Mouse (Mus musculus) liver, adult 2 months (tissue): Measurements from ENCODE around the gene Kcnk13.

Experiments used
- CTCF ChIP-seq: fragments of 200-500 bp; IDR thresholded peaks from 2 replicates; pipeline ENCODE4 v1.5.1; 2011; ENCODE audit warnings: low read depth, low read length, control low read depth
- POLR2A ChIP-seq: fragments of 200-500 bp; IDR thresholded peaks from 2 replicates; pipeline ENCODE4 v1.6.1; 2011; ENCODE audit warnings: low read length, control low read depth; ENCODE audit not compliant: insufficient read depth; ENCODE audit errors: extremely low read depth

- TF ChIP-seq CTCF (no peak), POLR2A (no peak)
Measured at GRCm38 (mm10) chr12:99938476-99938875, 25.8 kb upstream of the Kcnk13 start.
